Comparison of ENCODE assay signal across 9 mouse cellular contexts in genomic region chr4:11899979-11900624, GRCm38 (mm10).
DNase-seq lines count a peak whose midpoint lies in the region; ATAC-seq and TF ChIP-seq lines count a peak whose summit lies in the region.
"Had no signal": no experiment of that assay in that cellular context is flagged by ENCODE, and none has a peak within 500 bp of the region (broad histone marks: within the 10 kb centered on the region; RNA-seq: fewer than 3 reads in every experiment).

No protein-coding gene starts in this region.

- 0 out of 2 replicates have a peak, but pooled peaks have one; percentile 7 for TF ChIP-seq CTCF in lung, postnatal 0 days (IDR thresholded peaks at IDR 0.05)

- H3K4me1 ChIP-seq in lung, postnatal 0 days (ENCODE audit: insufficient read depth, low read depth, low read length): peaks cover 5% of the 10 kb centered on the region; the same call in 1 of the 2 replicates
- H3K4me1 ChIP-seq in hindbrain, embryonic 12.5 days: no peaks in the 10 kb centered on the region; the same call in 1 of the 2 replicates
- peaks cover 37% of the 10 kb centered on the region for H3K4me1 ChIP-seq in megakaryocyte, embryonic 14.5 days
- H3K4me1 ChIP-seq: neural tube, embryonic 12.5 days had no signal

- H3K9me3 ChIP-seq in lung, postnatal 0 days (ENCODE audit: low read length): no peaks in the 10 kb centered on the region
- no peaks in the 10 kb centered on the region for H3K9me3 ChIP-seq in hindbrain, embryonic 12.5 days (replicated peaks)
- peaks cover 2% of the 10 kb centered on the region; the same call in 1 of the 2 replicates for H3K9me3 ChIP-seq in megakaryocyte, embryonic 14.5 days
- H3K9me3 ChIP-seq: neural tube, embryonic 12.5 days had no signal

- WGBS in lung, postnatal 0 days: 12% methylated on average over 10 of the region's 10 CpGs
- 11% methylated on average over 10 of the region's 10 CpGs for WGBS in hindbrain, embryonic 12.5 days

- H3K27ac ChIP-seq in lung, postnatal 0 days (ENCODE audit: low read length): no peak overlapping the region
- no peak overlapping the region for H3K27ac ChIP-seq in hindbrain, embryonic 12.5 days
- H3K27ac ChIP-seq: neural tube, embryonic 12.5 days had no signal

- TF ChIP-seq EP300 in lung, postnatal 0 days (IDR thresholded peaks at IDR 0.05): no peak

- ATAC-seq in lung, postnatal 0 days: peak; percentile 82
- ATAC-seq in hindbrain, embryonic 12.5 days (ENCODE audit: low FRiP score): no peak

- DNase-seq in lung, postnatal 0 days (ENCODE audit: low spot score): peak; percentile 65
- no peak for DNase-seq in lung, adult 18-20 months
- DNase-seq in c-Kit-positive CD71-negative TER-119-negative erythroid progenitor cells, embryonic 14.5 days (ENCODE audit: low read depth): peak; percentile 35
- DNase-seq in cerebellum, adult 8-10 months: no peak
- no peak for DNase-seq in urinary bladder, adult 18-20 months (ENCODE audit: low spot score in 2 of 2)
- DNase-seq in yolk sac, embryonic 10.5 days (ENCODE audit: low spot score): no peak

- H3K4me2 ChIP-seq in lung, postnatal 0 days (replicated peaks; ENCODE audit: low read depth, low read length): no peak overlapping the region; the same call in 1 of the 2 replicates
- H3K4me2 ChIP-seq in hindbrain, embryonic 12.5 days (replicated peaks): peak overlapping the region; percentile 23; the same call in 1 of the 2 replicates
- H3K4me2 ChIP-seq: neural tube, embryonic 12.5 days had no signal

- H3K27me3 ChIP-seq in lung, postnatal 0 days (replicated peaks; ENCODE audit: insufficient read depth, low read length): no peaks in the 10 kb centered on the region
- H3K27me3 ChIP-seq in hindbrain, embryonic 12.5 days: no peaks in the 10 kb centered on the region
- no peaks in the 10 kb centered on the region for H3K27me3 ChIP-seq in megakaryocyte, embryonic 14.5 days (replicated peaks)
- H3K27me3 ChIP-seq: neural tube, embryonic 12.5 days had no signal

- H3K36me3 ChIP-seq in lung, postnatal 0 days (ENCODE audit: insufficient read depth, low read length): no peaks in the 10 kb centered on the region
- no peaks in the 10 kb centered on the region for H3K36me3 ChIP-seq in hindbrain, embryonic 12.5 days
- no peaks in the 10 kb centered on the region for H3K36me3 ChIP-seq in megakaryocyte, embryonic 14.5 days (replicated peaks; ENCODE audit: low read length)
- H3K36me3 ChIP-seq: neural tube, embryonic 12.5 days had no signal

- H3K9ac ChIP-seq in lung, postnatal 0 days (replicated peaks; ENCODE audit: low read depth): no peak overlapping the region
- no peak overlapping the region for H3K9ac ChIP-seq in hindbrain, embryonic 12.5 days
- H3K9ac ChIP-seq: neural tube, embryonic 12.5 days had no signal

- H3K4me3 ChIP-seq in lung, postnatal 0 days (ENCODE audit: low read depth, low read length): no peak overlapping the region
- no peak overlapping the region for H3K4me3 ChIP-seq in hindbrain, embryonic 12.5 days
- H3K4me3 ChIP-seq in megakaryocyte, embryonic 14.5 days (replicated peaks): peak overlapping the region; percentile 72
- H3K4me3 ChIP-seq: neural tube, embryonic 12.5 days had no signal

Comparison
In these comparisons a context has a peak if more than half of its experiments do, and no peak if none do; other contexts are left out.
1. DNase-seq: peak in lung, postnatal 0 days (single experiment) and c-Kit-positive CD71-negative TER-119-negative erythroid progenitor cells, embryonic 14.5 days (single experiment); none in lung, adult 18-20 months (0 of 2), cerebellum, adult 8-10 months (single experiment), urinary bladder, adult 18-20 months (0 of 2) and yolk sac, embryonic 10.5 days (single experiment).